Mouse (Mus musculus) NIH3T3 (cell line): ENCODE measurements at regions not wholly inside any gene's neighbourhood (a gene's known extent, or its start where the extent isn't known, plus 50 kb on each side); places are given as distances from the start of the nearest gene placed in this dataset.

Experiments
- DNase-seq: peaks from one replicate; pipeline ENCODE4 v3.0.0-alpha.2; 2012; ENCODE audit warnings: low read depth

DNA sequence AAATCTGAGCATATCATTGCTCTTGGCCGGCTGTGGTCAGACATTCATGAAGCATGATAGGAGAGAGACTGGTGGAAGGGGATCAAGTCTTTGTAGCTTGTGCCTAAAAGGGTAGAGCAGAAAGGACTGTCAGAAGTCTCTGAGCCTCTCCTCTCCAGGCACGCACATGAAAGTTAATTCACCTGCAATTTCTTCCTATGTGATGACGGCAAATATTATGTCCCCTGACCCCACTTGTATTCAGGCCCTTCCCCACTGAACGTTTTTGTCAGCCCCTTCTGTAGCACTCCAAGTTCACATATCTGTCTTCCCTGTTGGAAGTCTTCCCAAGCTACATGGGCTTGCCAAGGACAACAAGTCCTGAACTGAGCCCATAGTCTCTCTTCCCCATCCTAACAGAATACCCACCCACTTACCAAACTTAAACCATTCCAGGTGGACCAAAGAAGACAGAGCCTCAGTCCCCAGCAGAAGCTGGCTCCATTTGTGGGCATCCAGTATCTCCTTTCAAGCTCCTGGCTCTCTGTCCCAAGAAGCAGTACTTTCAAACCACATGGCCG lies 719.3 kb downstream of the Tns3 start:
- DNase-seq = peak; percentile 10

DNA sequence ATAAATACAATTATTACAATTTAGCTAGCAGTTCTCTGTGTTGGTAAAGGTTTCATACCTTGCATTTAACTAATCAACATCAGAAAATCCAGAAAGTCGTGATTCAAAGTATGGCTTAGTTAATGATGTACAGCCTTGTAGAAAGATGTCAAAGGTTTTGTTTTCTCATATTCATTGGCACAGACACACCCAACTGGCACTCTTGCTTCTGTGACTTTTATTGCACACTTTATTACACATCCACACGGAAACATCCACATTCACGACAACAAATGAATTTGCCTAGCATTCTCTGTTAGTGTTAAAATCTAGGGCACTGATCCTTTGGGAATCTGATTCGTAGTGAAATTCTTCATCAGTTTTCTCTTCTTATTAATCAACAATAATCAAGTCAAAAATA lies 720.0 kb downstream of the Tns3 start:
- no peak for DNase-seq

DNA sequence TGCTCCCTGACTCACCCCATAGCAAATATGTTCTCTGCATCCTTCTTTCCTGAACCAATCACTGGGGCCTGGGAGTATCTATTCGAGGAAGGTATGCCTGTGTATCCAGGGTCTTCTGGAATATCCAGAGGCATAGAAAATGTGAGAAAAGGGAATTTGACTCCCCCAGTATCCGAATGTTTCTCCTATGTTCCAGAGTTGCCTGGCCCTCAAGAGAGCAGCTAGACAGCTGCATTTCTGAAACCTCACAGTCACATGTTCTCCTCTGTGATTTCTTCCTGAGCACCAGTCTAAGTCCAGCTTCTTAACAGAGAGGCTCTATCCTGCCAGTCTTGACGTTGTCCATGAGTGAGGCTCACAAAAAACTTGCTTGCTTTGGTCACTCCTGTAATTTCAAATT lies 719.9 kb upstream of the Igfbp3 start:
- DNase-seq = no peak

DNA sequence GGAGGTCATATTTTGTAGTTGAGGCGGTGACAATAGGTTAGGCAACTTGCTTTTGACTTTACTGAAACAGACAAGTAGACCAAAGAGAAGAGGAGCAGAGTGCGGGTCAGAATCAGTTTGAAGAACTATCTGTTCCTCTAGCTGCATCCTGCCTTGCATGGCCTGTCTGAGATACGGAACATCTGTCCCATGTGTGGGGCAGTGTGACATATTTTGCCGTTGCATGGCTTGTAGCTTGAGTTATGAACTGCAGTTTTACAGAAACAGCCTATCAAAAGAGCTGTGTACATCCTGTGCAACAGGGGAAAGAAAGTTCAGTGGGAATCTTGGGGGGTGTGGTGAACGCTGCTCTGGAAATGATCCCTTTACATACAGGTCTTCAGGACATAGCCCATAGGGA lies 718.9 kb upstream of the Igfbp3 start:
- no peak for DNase-seq

DNA sequence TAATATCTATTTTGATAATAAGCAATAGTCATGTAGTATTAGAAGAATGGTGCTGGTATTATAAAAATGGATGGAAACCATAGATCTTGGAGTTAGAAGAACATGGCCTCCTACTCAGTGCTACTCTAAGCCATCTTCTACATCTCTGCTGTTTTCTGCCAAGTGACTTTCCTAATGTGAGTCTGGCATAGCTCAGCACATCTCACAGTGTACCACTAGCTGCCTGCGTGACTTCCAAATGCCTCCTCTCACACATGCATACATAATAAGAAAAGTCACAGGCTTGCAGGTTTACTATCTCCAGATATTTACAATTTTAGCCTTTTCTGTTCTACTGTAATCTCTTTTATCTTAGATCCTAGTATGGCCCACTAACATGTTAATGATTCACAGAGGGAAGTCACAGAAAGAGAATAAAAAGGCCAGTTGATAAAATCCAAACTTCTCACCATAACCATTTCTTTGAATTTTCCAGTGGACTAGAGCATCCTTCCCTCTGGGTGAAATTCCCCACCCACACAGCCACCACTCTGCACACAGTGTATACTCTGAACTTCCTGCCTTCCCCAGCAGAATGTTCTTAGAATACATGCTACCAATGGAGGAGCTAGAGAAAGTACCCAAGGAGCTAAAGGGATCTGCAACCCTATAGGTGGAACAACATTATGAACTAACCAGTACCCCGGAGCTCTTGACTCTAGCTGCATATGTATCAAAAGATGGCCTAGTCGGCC lies 717.5 kb upstream of the Igfbp3 start:
- DNase-seq = no peak

DNA sequence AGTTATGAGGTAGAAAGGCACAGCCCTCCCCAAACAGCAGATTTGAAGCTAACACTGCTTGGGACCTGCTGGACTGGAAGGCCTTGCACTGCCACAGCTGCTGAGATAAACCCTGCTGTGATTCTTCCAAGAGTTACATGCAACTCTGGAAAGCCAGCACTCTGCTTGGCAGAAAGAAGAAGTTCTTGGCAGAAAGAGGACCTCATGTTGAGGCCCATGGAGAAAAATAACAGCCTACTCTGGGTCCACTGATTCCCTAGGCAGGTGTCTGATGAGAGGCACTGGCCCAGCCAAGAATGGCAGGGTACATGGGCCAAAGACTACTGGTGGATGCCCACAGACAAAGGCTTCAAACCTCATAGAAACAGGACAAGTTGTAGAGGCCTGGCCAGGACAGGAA lies 714.0 kb upstream of the Igfbp3 start:
- no peak for DNase-seq

DNA sequence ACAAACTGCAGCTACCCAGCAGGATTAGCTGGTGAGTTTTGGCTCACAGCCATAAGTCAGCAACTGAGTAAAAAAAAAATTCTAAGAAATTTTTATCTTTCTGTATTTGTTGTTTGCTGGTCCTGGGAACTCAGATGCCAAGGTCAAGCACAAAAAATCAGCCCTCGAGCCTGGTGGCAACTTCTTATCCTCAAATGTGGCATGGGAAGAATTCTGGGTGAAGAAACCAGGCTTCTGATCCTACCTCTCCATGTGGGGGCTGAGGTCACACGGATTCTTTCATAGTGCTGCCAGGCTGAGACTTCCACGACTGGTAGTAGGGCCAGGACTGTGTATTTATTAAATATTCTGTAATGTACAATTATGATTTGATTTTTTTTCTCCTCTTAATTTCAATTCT lies 698.3 kb upstream of the Igfbp3 start:
- no peak for DNase-seq

DNA sequence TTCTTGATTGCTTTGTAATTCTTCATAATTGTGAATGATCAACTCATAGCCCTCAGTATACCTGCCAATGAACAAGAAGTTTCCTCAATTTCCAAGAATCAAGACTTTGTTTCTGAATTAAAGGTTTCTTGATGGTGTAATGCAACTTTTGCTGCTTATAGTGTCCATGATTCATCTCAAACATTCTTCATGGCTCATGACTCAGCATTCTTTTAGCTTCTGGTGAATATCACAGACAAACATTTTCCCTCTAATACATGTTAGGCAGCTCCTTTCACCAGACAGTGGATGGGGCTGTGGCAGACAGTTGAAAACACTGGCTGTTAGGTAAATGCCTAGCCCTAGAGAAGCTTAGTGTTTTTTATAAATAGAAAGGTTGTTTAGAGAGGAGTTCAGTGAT lies 686.5 kb upstream of the Igfbp3 start:
- DNase-seq = peak; percentile 19

DNA sequence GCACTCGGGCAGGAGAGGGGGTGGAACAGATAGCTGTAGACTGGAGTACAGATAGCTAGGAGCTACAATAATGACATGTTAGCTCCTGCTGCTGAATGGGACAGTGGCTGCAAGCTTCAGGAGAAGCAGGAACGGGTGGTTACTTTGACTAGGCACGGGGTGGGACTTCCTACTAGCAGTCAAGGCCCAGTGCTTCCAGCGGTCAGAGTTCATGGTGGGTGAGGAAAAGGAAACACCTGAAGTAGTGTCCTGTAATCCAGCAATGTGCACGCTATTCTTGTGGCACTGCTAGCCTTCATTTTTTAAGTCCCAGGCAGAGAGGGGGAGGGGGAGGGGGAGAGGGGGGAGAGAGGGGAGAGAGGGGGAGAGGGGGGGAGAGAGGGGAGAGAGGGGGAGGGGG lies 684.5 kb upstream of the Igfbp3 start:
- no peak for DNase-seq

DNA sequence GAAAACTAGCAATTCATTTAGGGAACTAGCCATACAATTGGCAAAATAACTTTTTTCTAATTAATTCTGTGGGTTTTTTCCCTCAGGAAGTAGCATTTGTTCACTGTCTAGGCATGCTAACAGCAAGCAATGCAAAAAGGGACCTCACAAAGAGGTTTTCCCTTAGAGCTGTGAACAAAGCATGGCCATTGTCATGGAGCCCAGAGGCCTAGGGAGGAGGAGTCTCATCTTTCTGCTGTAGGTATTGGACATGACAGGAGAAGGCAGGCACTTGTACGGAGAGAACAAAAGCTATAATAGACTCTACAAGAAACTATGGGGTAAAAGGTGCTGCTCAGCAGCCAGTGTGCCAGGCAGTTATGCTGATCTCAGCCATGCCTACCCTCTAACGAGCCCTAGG lies 666.8 kb upstream of the Igfbp3 start:
- no peak for DNase-seq

DNA sequence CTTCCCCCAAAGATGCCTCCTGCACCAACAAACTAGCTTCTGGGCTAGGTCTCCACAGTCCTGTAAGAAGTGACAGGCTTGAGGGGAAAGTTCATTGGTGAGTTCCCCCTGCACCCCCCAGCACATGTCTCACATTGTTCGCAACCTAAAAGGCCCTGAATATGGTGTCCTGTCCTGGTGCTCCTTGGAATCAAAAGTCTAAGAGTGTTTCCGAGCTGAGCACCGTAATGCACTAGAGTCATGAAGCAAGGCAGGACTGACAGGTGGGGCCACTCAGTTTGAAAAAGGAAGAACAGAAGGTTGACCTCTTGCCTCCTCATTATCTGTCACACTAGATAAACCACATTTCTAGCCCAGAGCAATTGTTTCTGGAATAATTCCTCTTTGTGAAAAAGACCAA lies 650.4 kb upstream of the Igfbp3 start:
- no peak for DNase-seq

DNA sequence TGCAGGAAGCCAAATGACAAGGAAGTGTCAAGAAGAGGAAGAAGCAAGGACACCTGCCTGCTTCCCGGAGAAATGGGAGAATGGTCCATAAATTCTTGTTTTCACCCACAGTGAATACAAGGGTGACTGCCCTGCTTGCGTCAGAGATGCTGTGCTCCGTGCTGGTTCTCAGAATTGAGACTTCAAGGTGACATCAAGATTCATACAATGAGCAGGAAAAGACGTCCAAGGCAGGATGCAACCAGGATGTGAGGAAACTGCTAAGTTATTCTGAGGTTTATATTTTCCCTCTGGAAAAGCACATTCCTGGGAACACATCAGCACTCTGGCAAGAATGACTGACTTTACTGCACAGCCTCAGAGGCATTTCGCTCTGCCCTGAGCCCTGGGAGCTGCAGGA lies 650.0 kb upstream of the Igfbp3 start:
- DNase-seq = no peak

DNA sequence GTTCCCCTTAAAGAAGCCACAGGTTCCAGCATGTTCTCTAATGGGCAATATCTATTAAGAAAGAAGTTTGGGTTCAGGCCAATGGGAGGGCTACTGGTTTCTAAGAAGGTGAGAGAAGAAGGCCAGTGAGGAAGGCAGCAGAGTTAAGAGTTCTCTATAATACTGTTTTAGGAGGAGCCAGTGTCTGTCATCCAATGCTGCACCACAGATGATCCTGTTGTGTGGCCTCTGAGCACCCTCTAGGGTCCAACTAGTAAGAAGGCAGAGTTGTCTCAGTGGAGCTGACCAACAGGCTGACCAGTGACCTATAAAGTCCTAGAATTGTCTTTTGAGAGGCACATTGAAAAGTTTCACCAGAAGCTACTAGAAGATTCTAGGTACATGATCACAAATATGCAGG lies 648.8 kb upstream of the Igfbp3 start:
- DNase-seq = peak; percentile 3

DNA sequence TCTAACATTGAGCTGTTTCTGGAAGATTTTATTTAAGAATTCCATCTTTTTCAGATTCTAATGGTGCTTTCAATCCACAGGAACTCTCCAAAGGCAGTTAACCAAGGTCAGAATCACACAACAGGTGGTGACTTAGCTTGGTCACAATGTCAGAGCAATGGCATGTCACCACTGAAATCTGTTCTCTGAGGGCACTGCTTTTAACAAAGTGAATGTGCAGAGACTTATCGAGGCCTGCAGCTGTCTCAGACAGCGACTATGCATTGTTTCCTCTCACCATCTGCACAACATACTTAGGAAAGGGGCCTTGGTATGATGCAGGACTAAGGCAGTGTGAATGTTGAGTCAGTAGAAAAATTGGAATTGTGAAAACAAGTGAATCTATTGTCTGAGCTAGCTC lies 638.9 kb upstream of the Igfbp3 start:
- no peak for DNase-seq

DNA sequence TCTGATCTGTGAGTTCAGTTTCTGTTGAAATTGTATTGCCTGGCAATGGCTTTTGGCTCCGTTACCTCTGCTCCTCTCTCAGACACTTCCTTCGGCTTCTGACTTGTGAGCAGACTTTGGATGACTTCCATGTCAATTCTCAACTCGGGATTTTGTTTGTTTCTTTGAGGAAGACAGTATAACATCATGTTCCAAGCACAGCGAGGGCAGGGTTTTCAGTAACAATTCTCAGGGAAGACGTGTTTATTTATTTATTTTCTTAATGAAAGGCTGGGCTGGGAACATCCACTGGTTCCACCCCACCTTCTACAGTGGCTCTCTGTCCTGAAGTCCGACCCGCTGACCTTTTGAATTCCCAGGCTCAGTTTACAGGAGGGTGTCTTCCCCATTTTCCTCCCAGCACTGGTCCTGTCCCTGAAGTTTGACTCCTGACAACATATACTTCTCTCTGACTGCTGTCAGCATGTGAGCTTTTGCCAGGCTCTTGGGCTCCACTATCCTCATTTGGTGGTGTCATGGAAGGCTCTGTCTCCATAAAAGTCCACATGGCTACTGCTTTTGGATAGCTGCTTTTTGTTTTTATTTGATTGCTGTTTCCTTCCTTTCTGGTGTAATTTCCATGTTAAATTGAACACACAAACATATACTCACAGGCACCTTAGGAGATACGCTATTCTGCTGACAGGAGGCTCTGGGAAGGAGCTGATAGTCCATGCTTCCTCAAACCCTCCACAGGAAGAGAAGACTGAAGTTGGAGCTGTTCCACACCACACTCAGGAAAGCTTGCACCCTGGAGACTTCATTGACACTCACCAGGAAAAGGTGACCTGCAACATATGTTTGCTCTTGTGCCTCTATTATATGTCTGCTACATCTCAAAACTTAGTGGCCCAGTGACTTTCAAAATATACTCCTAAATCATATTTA lies 624.9 kb upstream of the Igfbp3 start:
- no peak for DNase-seq

DNA sequence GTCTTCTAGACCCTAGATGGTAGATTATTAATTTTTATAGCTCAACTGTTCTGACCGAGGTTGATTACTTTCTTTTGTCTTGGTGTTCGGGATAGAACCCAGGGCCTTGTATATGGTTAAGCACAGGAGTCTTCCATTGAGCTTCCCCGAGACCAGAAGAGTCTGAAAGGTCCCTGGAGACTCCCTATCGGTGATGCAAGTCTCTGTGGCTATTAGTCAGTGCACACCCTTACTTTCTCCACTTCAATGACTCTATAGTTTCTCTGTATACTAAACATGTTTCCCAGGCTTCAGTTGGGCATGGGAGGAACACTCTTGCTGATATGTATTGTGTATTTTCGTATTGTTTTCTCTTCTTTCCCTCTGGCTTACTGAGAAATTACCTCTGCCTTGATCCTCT lies 623.8 kb upstream of the Igfbp3 start:
- no peak for DNase-seq

DNA sequence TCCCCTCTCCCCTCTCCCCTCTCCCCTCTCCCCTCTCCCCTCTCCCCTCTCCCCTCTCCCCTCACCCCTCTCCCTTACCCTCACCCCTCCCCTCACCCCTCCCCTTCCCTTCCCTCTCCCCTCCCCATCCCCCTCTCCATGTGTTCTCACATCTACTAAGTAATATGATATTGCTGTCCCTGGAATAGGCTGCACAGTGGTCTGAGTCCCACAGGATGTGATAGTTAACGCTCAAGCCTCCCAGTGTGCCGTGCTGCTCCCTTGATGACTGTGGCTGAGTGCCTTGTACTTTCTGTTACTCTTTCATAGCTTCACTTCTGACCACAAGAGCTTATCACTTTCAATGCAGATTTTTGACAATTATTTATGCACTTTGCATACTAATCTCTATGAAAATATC lies 620.4 kb upstream of the Igfbp3 start:
- no peak for DNase-seq

DNA sequence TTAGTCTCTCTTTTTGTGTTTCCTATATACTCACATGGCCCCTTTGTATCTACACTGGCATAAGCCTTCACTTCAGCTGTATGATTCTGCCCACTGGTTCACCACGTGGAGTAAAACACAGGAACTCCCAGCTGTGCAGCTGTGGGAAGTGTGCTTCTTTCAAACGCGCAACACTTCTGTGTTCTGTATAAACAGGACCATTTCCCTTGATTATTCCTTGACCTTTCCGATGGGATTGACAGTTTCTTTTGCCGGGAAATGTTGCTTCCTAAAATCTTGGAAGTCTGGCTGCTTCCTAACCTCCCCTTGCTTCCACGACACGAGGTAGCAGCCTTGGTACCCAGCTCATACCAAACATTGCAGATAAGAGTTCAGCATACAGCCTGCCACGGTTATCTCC lies 618.7 kb upstream of the Igfbp3 start:
- DNase-seq = no peak

DNA sequence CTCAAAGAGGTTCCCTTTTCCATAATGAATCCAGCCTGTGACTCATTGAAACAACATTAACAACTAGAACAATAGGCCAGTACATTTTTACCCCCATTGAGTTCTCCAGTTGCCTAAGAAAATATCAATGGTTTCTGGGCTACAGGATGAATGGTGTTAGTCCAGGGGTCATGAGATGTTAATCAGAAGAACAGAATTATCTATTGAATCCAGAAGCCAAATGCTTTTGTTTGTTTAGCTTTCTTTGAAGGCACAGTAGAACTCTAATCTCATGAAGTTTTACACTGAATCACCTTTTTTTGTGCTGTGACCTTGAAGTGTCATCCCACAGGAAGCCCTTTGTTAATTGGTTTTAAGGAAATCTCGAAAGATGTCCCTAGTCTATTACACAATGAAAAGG lies 616.0 kb upstream of the Igfbp3 start:
- DNase-seq = no peak

DNA sequence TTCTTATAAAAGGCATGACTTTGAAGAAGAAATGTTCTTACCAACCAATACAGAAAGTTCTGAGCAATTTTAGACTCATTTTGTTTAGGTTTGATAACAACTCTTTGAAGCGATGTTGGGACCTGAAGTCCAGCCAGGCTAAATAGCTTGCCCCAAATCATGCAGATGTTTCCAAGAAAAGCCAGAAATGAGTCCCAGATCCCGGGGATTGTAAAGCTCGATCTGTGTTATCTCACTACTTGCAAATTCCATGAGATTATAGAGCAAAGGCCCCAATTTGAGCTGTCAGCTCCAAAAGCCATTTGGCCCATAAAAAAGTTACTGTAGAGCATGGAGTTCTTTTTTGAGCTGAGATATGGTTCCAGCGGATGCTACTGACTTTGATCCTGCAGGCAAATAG lies 614.3 kb upstream of the Igfbp3 start:
- no peak for DNase-seq

DNA sequence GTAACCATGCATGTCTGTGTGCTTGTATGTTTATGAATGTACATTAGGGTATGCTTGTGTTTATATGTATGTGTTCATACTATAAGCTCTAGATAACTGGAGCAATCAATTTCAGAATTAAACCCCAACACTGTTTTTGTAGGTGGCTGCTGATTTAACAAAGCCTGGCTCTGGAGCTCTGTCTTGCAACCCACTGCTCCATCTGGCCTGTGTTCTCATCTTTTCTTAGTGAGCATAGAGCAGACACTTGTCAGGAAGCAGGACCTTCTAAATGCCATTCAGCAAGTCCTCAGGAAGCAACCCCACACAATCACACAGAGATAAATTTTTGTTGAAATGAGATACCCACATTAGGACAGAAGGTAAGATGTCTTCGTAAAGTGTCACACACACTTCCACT lies 613.7 kb upstream of the Igfbp3 start:
- no peak for DNase-seq

DNA sequence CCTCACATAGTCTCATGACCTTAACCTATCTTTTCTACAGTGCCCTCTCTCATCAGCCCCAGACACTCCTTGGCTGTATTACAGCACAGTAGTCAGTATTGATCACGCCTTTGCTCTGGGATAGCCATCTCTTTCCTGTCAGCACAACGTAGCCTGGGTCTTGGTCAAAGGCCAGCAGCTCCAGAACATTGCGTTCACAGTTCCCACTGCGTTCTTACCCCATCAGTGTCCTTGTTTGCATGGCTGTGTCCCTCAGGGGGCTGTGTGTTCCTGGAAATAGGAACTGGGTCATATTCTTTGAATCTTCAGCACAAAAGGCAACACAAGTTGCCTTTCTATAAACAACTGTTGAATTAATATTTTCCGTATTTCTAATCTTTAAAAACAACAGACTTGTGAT lies 602.0 kb upstream of the Igfbp3 start:
- no peak for DNase-seq

DNA sequence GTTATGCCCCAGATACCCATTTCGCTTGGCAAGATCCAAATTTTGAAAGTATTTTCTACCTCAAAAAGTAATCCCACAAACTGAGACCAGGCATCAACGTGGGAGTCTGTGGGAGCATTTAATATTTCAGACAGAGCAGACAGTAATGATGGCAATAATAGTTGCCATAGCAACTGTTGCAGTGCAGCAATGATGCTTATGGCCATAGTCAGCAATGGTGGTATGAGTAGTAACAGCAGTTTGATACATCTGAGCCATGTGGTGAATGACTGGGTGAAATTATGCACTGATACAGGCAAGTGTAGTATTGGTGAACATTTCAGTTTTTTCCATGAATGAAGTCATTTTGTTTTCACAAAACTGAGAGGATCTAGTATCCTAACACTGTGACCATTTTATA lies 600.8 kb upstream of the Igfbp3 start:
- no peak for DNase-seq
